Mouse (Mus musculus) forebrain, embryonic 15.5 days (tissue): ENCODE results near the gene Plpp4. TPM values are rescaled to one million over a fixed set of nuclear protein-coding genes. Genes with fewer than 3 reads are reported as not detected.

Source experiments
- ATAC-seq: fragments of 200-750 bp; cut with Nextera tagmentation; replicated peaks from 2 replicates; pipeline ENCODE4 v1.8.0; 2017; ENCODE audit warnings: mild to moderate bottlenecking, moderate TSS enrichment, moderate library complexity
- H3K27ac ChIP-seq: fragments of 300-500 bp; sonication (generic); replicated peaks from 2 replicates; pipeline ENCODE4 v1.5.1; 2015; ENCODE audit warnings: mild to moderate bottlenecking, inconsistent platforms
- H3K27me3 ChIP-seq: fragments of 300-500 bp; sonication (generic); 2 replicates; pipeline ENCODE4 v1.6.1; 2015; ENCODE audit warnings: inconsistent platforms
- H3K36me3 ChIP-seq: fragments of 300-500 bp; sonication (generic); 2 replicates; pipeline ENCODE4 v1.6.1; 2015; ENCODE audit warnings: mild to moderate bottlenecking, inconsistent platforms
- H3K4me1 ChIP-seq: fragments of 300-500 bp; sonication (generic); 2 replicates; pipeline ENCODE4 v1.6.1; 2015; ENCODE audit warnings: inconsistent platforms
- H3K4me2 ChIP-seq: fragments of 300-500 bp; sonication (generic); replicated peaks from 2 replicates; pipeline ENCODE4 v1.6.1; 2015; ENCODE audit warnings: mild to moderate bottlenecking, inconsistent platforms
- H3K4me3 ChIP-seq: fragments of 300-500 bp; sonication (generic); 2 replicates; pipeline ENCODE4 v1.5.1; 2015; ENCODE audit warnings: mild to moderate bottlenecking, inconsistent platforms
- H3K9ac ChIP-seq: fragments of 300-500 bp; sonication (generic); replicated peaks from 2 replicates; pipeline ENCODE4 v1.6.1; 2015; ENCODE audit warnings: mild to moderate bottlenecking, inconsistent platforms
- H3K9me3 ChIP-seq: fragments of 300-500 bp; sonication (generic); 2 replicates; pipeline ENCODE4 v1.6.1; 2016; ENCODE audit warnings: inconsistent platforms
- WGBS: fragments of 180-500 bp; shearing (Covaris S2); methylation state at CpG from one replicate; pipeline ENCODE4 v1.1.7; 2015; ENCODE audit warnings: mixed read lengths; 5-methylcytosine and 5-hydroxymethylcytosine counted together
- polyA plus RNA-seq: library from polyadenylated mRNA; unstranded; fragments of >200 nt; fragmentation: Nextera tagmentation; extraction: Ambion mirVana; gene quantifications from 2 replicates; pipeline ENCODE4 v1.2.1, GENCODE M21; 2015

The Plpp4 gene
- polyA plus RNA-seq, 1 experiment from 2014 or later: 2.5 TPM

GRCm38 (mm10) chr7:129303356-129303755, 46.5 kb downstream of the Plpp4 start:
- no peak for ATAC-seq
- Histone ChIP-seq H3K4me1 (peaks cover 9% of the 10 kb centered on the region; the same call in 1 of the 2 replicates), H3K36me3 (no peaks in the 10 kb centered on the region), H3K4me3 (no peak overlapping the region), H3K27me3 (no peaks in the 10 kb centered on the region), H3K9me3 (no peaks in the 10 kb centered on the region), H3K4me2 (no peak overlapping the region), H3K27ac (no peak overlapping the region), H3K9ac (no peak overlapping the region)
- WGBS: 88% methylated on average over 4 of the region's 4 CpGs

DNA sequence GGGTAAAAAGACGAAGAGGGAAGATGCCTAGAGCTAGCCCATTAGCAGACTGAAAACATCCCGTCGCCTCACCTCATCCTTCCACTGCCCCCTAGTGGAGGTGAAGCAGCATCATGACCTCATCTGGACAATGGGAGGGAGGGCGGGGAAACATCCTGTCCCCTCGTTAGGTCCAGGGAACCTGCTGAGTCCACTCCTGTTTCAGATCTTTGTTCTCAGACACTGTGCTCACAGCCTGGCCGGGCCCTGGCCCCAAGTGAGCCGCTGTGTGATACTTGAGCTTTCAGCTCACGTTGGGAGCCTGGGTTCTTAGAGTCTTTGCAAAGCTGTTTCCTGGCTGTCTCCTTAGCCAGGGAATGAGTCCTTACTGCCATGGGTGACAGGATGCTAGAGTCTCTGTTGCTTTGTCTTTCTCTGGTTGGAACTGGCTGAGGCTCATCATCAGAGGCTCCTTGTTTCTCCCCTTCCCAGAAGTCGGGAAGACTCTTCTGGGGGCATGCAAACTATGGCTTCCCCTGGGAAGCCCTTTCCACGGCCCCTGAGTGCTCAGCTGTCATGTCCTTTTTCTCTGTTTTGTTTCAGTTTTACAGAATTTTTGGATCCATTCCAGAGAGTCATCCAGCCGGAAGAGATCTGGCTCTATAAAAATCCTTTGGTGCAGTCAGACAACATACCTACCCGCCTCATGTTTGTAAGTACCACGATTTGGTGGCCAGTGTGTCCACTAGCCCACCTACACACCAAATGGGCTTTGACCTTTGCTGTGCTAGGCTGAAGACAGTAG, 50.4 kb downstream of the Plpp4 start:
- H3K4me2 ChIP-seq: no peak overlapping the region
- no peak overlapping the region for H3K27ac ChIP-seq
- no peak overlapping the region for H3K4me3 ChIP-seq
- no peak overlapping the region for H3K9ac ChIP-seq
- H3K9me3 ChIP-seq: no peaks in the 10 kb centered on the region
- WGBS: 20% methylated on average over 13 of the region's 13 CpGs
- no peaks in the 10 kb centered on the region for H3K27me3 ChIP-seq
- ATAC-seq: 0 out of 2 replicates have a peak, but pooled peaks have one; percentile 38
- no peaks in the 10 kb centered on the region for H3K36me3 ChIP-seq
- peaks cover 5% of the 10 kb centered on the region; the same call in 1 of the 2 replicates for H3K4me1 ChIP-seq

DNA sequence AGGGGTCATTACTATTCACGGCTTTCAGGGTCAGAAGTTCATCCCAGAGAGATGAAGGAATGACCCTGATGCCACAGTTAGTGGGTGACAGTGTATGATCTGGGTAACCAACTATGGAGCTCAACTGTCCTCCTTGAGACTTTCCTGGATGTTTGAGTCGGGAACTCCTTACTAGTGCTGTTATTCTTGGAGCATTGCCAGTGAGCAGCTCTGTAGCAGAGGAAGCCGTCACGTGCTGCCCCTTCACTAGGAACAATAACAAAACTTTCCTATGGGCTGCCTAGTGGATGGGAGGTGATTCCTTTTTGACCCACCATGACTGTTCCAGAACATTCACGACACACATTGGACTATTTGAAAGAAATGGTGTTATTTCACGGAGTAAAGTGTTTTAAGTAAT, 51.8 kb downstream of the Plpp4 start:
- Histone ChIP-seq H3K9me3 (no peaks in the 10 kb centered on the region), H3K4me2 (no peak overlapping the region), H3K9ac (no peak overlapping the region), H3K27me3 (no peaks in the 10 kb centered on the region), H3K4me3 (no peak overlapping the region), H3K36me3 (no peaks in the 10 kb centered on the region), H3K4me1 (peaks cover 5% of the 10 kb centered on the region; the same call in 1 of the 2 replicates), H3K27ac (no peak overlapping the region)
- WGBS: 64% methylated on average over 6 of the region's 6 CpGs
- ATAC-seq: no peak

- H3K4me1 ChIP-seq: peaks cover 1% of the 10 kb centered on the region; the same call in 1 of the 2 replicates
- H3K9ac ChIP-seq: no peak overlapping the region
- ATAC-seq: no peak
- H3K27me3 ChIP-seq: no peaks in the 10 kb centered on the region
- no peak overlapping the region for H3K27ac ChIP-seq
- no peaks in the 10 kb centered on the region for H3K9me3 ChIP-seq
- H3K36me3 ChIP-seq: no peaks in the 10 kb centered on the region
- WGBS: 76% methylated on average over 6 of the region's 6 CpGs
- H3K4me3 ChIP-seq: no peak overlapping the region
- no peak overlapping the region for H3K4me2 ChIP-seq
These were observed 55.7 kb downstream of the Plpp4 start for GRCm38 (mm10) chr7:129312521-129312920.

GRCm38 (mm10) chr7:129313969-129314368, 57.1 kb downstream of the Plpp4 start:
- Histone ChIP-seq H3K9ac (no peak overlapping the region), H3K27ac (no peak overlapping the region), H3K36me3 (no peaks in the 10 kb centered on the region), H3K4me2 (no peak overlapping the region), H3K4me3 (no peak overlapping the region), H3K27me3 (no peaks in the 10 kb centered on the region), H3K4me1 (no peaks in the 10 kb centered on the region), H3K9me3 (no peaks in the 10 kb centered on the region)
- 53% methylated on average over 2 of the region's 2 CpGs for WGBS
- ATAC-seq: no peak

GRCm38 (mm10) chr7:129340096-129340495, 83.3 kb downstream of the Plpp4 start:
- Histone ChIP-seq H3K4me2 (no peak overlapping the region), H3K36me3 (no peaks in the 10 kb centered on the region), H3K4me3 (no peak overlapping the region), H3K4me1 (no peaks in the 10 kb centered on the region), H3K9ac (no peak overlapping the region), H3K27me3 (no peaks in the 10 kb centered on the region), H3K9me3 (no peaks in the 10 kb centered on the region), H3K27ac (no peak overlapping the region)
- 94% methylated on average over 3 of the region's 3 CpGs for WGBS
- no peak for ATAC-seq

DNA sequence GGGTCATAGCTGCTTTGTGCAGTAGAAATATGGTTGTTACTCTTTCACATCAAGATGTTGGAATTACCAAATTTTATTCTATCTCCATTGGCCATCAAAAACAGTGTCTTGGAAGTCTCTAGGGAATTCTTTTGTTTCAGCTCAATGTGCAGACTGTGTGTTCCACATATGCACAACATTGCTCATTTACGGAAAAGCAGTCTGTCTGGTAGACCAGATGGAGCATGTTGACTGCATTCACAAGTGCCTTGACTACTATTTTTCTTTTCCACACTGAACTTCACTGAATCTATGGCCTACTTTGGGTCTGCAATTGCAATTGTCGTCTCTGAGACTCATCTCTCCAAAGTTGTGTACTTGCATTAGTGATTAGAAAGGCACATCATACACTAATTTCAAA, 98.7 kb downstream of the Plpp4 start:
- Histone ChIP-seq H3K4me3 (no peak overlapping the region), H3K9me3 (no peaks in the 10 kb centered on the region), H3K36me3 (no peaks in the 10 kb centered on the region), H3K4me1 (no peaks in the 10 kb centered on the region), H3K9ac (no peak overlapping the region), H3K4me2 (no peak overlapping the region), H3K27me3 (no peaks in the 10 kb centered on the region), H3K27ac (no peak overlapping the region)
- 81% methylated on average over 2 of the region's 2 CpGs for WGBS
- ATAC-seq: no peak

DNA sequence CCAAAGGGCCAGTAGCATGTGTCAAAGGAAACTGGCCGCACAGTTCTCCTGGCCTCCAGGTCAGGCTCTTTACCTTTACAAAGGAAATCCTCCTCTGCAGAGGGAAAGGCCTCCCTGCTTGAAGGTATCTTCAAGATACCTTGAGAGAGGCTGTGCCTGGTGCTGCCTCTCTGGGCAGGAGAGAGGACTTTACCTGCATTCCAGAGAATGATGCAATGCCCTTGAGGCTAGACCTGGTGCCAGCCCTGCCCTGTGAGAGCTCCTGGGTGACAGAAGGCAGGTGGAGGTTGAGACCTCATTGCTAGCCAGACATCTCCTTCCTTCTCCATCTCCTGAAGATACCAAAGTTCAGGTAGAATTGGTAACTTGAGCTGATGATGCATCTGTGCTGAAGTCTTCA, 118.5 kb downstream of the Plpp4 start:
- ATAC-seq: no peak
- no peaks in the 10 kb centered on the region for H3K9me3 ChIP-seq
- H3K4me2 ChIP-seq: no peak overlapping the region
- H3K27me3 ChIP-seq: no peaks in the 10 kb centered on the region
- WGBS: 100% methylated on average over 1 of the region's 1 CpGs
- H3K9ac ChIP-seq: no peak overlapping the region
- no peaks in the 10 kb centered on the region for H3K4me1 ChIP-seq
- no peak overlapping the region for H3K27ac ChIP-seq
- H3K36me3 ChIP-seq: no peaks in the 10 kb centered on the region
- no peak overlapping the region for H3K4me3 ChIP-seq

- Histone ChIP-seq H3K36me3 (no peaks in the 10 kb centered on the region), H3K27me3 (peaks cover 22% of the 10 kb centered on the region), H3K9ac (no peak overlapping the region), H3K4me2 (no peak overlapping the region), H3K9me3 (no peaks in the 10 kb centered on the region), H3K27ac (no peak overlapping the region), H3K4me1 (no peaks in the 10 kb centered on the region), H3K4me3 (no peak overlapping the region)
- no peak for ATAC-seq
- 76% methylated on average over 3 of the region's 3 CpGs for WGBS
These were observed 128.3 kb downstream of the Plpp4 start for GRCm38 (mm10) chr7:129385149-129385548.

- no peak overlapping the region for H3K9ac ChIP-seq
- no peaks in the 10 kb centered on the region for H3K9me3 ChIP-seq
- no peak overlapping the region for H3K4me3 ChIP-seq
- H3K4me1 ChIP-seq: peaks cover 10% of the 10 kb centered on the region
- no peak overlapping the region for H3K4me2 ChIP-seq
- H3K27me3 ChIP-seq: peaks cover 73% of the 10 kb centered on the region
- H3K27ac ChIP-seq: no peak overlapping the region
- peak; percentile 46; the same call in 1 of the 2 replicates for ATAC-seq
- H3K36me3 ChIP-seq: no peaks in the 10 kb centered on the region
- 12% methylated on average over 11 of the region's 11 CpGs for WGBS
These were observed 136.1 kb downstream of the Plpp4 start for GRCm38 (mm10) chr7:129392835-129393489.

GRCm38 (mm10) chr7:129396561-129396960, 139.7 kb downstream of the Plpp4 start:
- Histone ChIP-seq H3K9ac (no peak overlapping the region), H3K27ac (no peak overlapping the region), H3K9me3 (no peaks in the 10 kb centered on the region), H3K4me3 (no peak overlapping the region), H3K36me3 (no peaks in the 10 kb centered on the region), H3K27me3 (peaks cover 57% of the 10 kb centered on the region), H3K4me2 (no peak overlapping the region), H3K4me1 (peaks cover 10% of the 10 kb centered on the region)
- WGBS: 82% methylated on average over 5 of the region's 5 CpGs
- ATAC-seq: no peak

DNA sequence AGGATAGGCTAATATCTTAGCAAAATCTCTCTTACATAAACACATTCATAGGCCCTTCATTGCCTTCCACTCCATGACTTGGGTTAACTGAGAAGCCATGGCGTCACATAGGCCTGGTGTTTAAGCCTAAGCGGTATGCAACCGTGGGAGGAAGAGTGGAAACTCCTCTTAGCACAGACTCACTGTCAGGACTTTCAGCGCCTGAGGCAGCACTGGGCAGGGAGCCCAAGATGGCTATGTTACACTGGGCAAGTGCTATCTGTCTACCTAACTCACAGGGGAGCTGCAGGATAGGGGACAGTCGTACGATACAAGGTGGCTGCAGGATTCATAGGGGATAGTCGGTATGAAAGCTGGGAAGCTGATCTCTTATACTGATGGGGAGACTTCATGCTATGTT, 142.2 kb downstream of the Plpp4 start:
- 87% methylated on average over 7 of the region's 7 CpGs for WGBS
- no peaks in the 10 kb centered on the region for H3K36me3 ChIP-seq
- peaks cover 6% of the 10 kb centered on the region for H3K4me1 ChIP-seq
- peaks cover 49% of the 10 kb centered on the region for H3K27me3 ChIP-seq
- H3K4me3 ChIP-seq: no peak overlapping the region
- H3K9me3 ChIP-seq: no peaks in the 10 kb centered on the region
- H3K9ac ChIP-seq: no peak overlapping the region
- H3K27ac ChIP-seq: no peak overlapping the region
- H3K4me2 ChIP-seq: no peak overlapping the region
- no peak for ATAC-seq
